17 mouse cellular contexts compared by ENCODE assay signal in the genomic region with DNA sequence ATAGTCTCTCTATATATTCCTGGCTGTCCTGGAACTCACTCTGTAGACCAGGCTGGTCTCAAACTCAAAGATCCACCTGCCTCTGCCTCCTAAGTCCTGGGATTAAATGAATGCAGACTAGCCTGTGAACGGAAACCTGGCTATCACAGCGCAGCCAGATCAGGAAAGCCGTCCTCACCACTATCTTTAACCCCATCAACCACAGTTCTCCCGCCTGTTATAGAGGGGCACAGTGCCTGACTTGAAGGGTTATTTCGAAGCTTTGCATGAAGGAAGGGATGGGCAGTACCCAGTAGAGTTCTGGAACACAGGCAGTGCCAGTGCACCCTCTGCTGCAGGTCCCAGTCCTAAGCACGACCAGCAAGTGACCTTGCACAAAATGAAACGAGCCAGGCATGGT. TPM values are rescaled to one million over a fixed set of nuclear protein-coding genes. Genes with fewer than 3 reads are reported as not detected.
A peak's percentile ranks its signal among the peaks of the same experiment; 100 is the strongest.
DNase-seq lines count a peak whose midpoint lies in the region; ATAC-seq lines count a peak whose summit lies in the region.
"Had no signal": no experiment of that assay in that cellular context is flagged by ENCODE, and none has a peak within 500 bp of the region (broad histone marks: within the 10 kb centered on the region; RNA-seq: fewer than 3 reads in every experiment).

No protein-coding gene starts in this region.

- DNase-seq in CD4-positive helper T cell, adult 2 months (ENCODE audit: low read depth, low spot score): peak; percentile 44
- DNase-seq in heart, postnatal 36 days: no peak
- DNase-seq in heart, postnatal 25 days (ENCODE audit: low spot score): no peak
- no peak for DNase-seq in layer of hippocampus, postnatal 14 days (ENCODE audit: low spot score in 2 of 2)
- DNase-seq: adrenal gland, postnatal 25 days; cerebellum, adult 18-20 months; cerebellum, adult 9-10 months; cerebellum, postnatal 14 days; forebrain, postnatal 0 days; gastrocnemius, adult 2 months; gastrocnemius, postnatal 14 days; heart, adult 11 months; heart, postnatal 4 days had no signal

- peak; percentile 49 for ATAC-seq in common myeloid progenitor, adult 5-6 weeks (replicated peaks; ENCODE audit: low read depth, poor library complexity, severe bottlenecking)
- peak; percentile 22; the same call in 1 of the 2 replicates for ATAC-seq in megakaryocyte progenitor cell, adult 5-6 weeks (replicated peaks; ENCODE audit: poor library complexity)
- ATAC-seq: forebrain, embryonic 14.5 days; forebrain, postnatal 0 days; intestine, embryonic 15.5 days had no signal

- intact Hi-C loops in heart, postnatal 36 days (cut with DNase I): no loop called here
- intact Hi-C loops in heart, postnatal 25 days (cut with DNase I): no loop called here

RNA-seq across cellular contexts. Expression of gene Fance, which starts 22.0 kb away (rescaled TPM):
- 15.9 and 36.0 TPM in 2 replicates for total RNA-seq in common myeloid progenitor, adult 5-6 weeks (2017)
- 28.7 and 34.8 TPM in 2 replicates for total RNA-seq in megakaryocyte progenitor cell, adult 5-6 weeks (2015)
- 11.0 and 14.8 TPM in 2 replicates for total RNA-seq in megakaryocyte progenitor cell, adult 5-6 weeks (2017)
- 10 to 100 TPM; 10.9 to 17.3 TPM for total RNA-seq in heart, postnatal 36 days (2021)
- total RNA-seq in heart, postnatal 25 days (2021): 10 to 100 TPM; 10.5 to 11.1 TPM
- total RNA-seq in layer of hippocampus, postnatal 14 days (2021): 10 to 100 TPM; 23.0 to 28.2 TPM

RNA-seq across cellular contexts. Expression of gene Rpl10a, which starts 36.9 kb away (rescaled TPM):
- total RNA-seq in common myeloid progenitor, adult 5-6 weeks (2017): 1,140 and 1,191 TPM in 2 replicates
- 3,042 and 3,166 TPM in 2 replicates for total RNA-seq in megakaryocyte progenitor cell, adult 5-6 weeks (2015)
- 795 and 921 TPM in 2 replicates for total RNA-seq in megakaryocyte progenitor cell, adult 5-6 weeks (2017)
- 100 to 1,000 TPM; 392 TPM for total RNA-seq in heart, postnatal 36 days (2021)
- 100 to 1,000 TPM; 359 to 375 TPM for total RNA-seq in heart, postnatal 25 days (2021)
- 100 to 1,000 TPM; 394 to 418 TPM for total RNA-seq in layer of hippocampus, postnatal 14 days (2021)

RNA-seq across cellular contexts. Expression of gene Ppard, which starts 58.8 kb away (rescaled TPM):
- total RNA-seq in common myeloid progenitor, adult 5-6 weeks (2017): 2.1 and 3.1 TPM in 2 replicates
- 7.4 and 7.7 TPM in 2 replicates for total RNA-seq in megakaryocyte progenitor cell, adult 5-6 weeks (2015)
- total RNA-seq in megakaryocyte progenitor cell, adult 5-6 weeks (2017): 1.9 and 2.7 TPM in 2 replicates
- 10 to 100 TPM; 33.3 to 40.1 TPM for total RNA-seq in heart, postnatal 36 days (2021)
- 10 to 100 TPM; 40.4 to 40.6 TPM for total RNA-seq in heart, postnatal 25 days (2021)
- 10 to 100 TPM; 27.1 to 28.9 TPM for total RNA-seq in layer of hippocampus, postnatal 14 days (2021)

RNA-seq across cellular contexts. Expression of gene Tead3, which starts 59.3 kb away (rescaled TPM):
- not detected in 2 replicates for total RNA-seq in common myeloid progenitor, adult 5-6 weeks (2017)
- total RNA-seq in megakaryocyte progenitor cell, adult 5-6 weeks (2015): 0.15 and 1.9 TPM in 2 replicates
- 0.04 TPM in 1 of 2 replicates, not detected in the other for total RNA-seq in megakaryocyte progenitor cell, adult 5-6 weeks (2017)
- 10 to 100 TPM; 12.9 to 16.6 TPM for total RNA-seq in heart, postnatal 36 days (2021)
- total RNA-seq in heart, postnatal 25 days (2021): 10 to 100 TPM; 12.2 to 14.4 TPM
- total RNA-seq in layer of hippocampus, postnatal 14 days (2021): 1 to 10 TPM; 5.1 to 5.7 TPM
